Mouse (Mus musculus) testis, adult 2 months (tissue): ENCODE results near the gene Sirt1.

Source experiments
- CTCF ChIP-seq: fragments of 200-500 bp; IDR thresholded peaks from 2 replicates; pipeline ENCODE4 v1.5.1; 2012; ENCODE audit warnings: low read depth, mild to moderate bottlenecking, inconsistent platforms, low read length, moderate library complexity; ENCODE audit not compliant: control insufficient read depth, insufficient read depth, insufficient replicate concordance
- POLR2A ChIP-seq: fragments of 200-500 bp; IDR thresholded peaks from 2 replicates; pipeline ENCODE4 v1.6.1; 2012; ENCODE audit warnings: low read depth, mild to moderate bottlenecking, inconsistent platforms, low read length, moderate library complexity; ENCODE audit not compliant: control insufficient read depth

- no peak for TF ChIP-seq CTCF
- no peak for TF ChIP-seq POLR2A
These were observed 40.2 kb downstream of the Sirt1 start for GRCm38 (mm10) chr10:63341351-63341750.
